Mouse (Mus musculus) ES-E14 (cell line): ENCODE data around the gene Abtb1.

Source experiments
- CHD2 ChIP-seq: IDR thresholded peaks from 2 replicates; pipeline ENCODE4 v1.6.1; 2014; ENCODE audit warnings: mild to moderate bottlenecking, low read depth, low read length, inconsistent platforms
- ZNF384 ChIP-seq: IDR thresholded peaks from 2 replicates; pipeline ENCODE4 v1.6.1; 2012; ENCODE audit warnings: low read depth, low read length, inconsistent platforms

GRCm38 (mm10) chr6:88793872-88794271 is 47.9 kb downstream of the Abtb1 start:
- TF ChIP-seq ZNF384 (no peak), CHD2 (no peak)
